Mouse (Mus musculus) gastrocnemius, postnatal 10 days (tissue): ENCODE measurements around the gene Pip4k2b. TPM values are rescaled to one million over a fixed set of nuclear protein-coding genes. Genes with fewer than 3 reads are reported as not detected.
A peak's percentile ranks its signal among the peaks of the same experiment; 100 is the strongest.
"Not testable (repeated sequence)": the region's sequence is repeated elsewhere in the genome, so short reads cannot be mapped to it uniquely, and the experiment has no call there.

Experiments used
- DNase-seq: peaks from one replicate; pipeline ENCODE4 v3.0.0; 2021; ENCODE audit warnings: mixed read lengths
- total RNA-seq, 2 experiments: library from RNA; stranded (reverse); gene quantifications; 2 replicates each; pipeline ENCODE4 v1.2.3; 2021

Gene Pip4k2b
- total RNA-seq, 2 experiments from 2014 or later, result 46.8 to 49.7 TPM

DNA sequence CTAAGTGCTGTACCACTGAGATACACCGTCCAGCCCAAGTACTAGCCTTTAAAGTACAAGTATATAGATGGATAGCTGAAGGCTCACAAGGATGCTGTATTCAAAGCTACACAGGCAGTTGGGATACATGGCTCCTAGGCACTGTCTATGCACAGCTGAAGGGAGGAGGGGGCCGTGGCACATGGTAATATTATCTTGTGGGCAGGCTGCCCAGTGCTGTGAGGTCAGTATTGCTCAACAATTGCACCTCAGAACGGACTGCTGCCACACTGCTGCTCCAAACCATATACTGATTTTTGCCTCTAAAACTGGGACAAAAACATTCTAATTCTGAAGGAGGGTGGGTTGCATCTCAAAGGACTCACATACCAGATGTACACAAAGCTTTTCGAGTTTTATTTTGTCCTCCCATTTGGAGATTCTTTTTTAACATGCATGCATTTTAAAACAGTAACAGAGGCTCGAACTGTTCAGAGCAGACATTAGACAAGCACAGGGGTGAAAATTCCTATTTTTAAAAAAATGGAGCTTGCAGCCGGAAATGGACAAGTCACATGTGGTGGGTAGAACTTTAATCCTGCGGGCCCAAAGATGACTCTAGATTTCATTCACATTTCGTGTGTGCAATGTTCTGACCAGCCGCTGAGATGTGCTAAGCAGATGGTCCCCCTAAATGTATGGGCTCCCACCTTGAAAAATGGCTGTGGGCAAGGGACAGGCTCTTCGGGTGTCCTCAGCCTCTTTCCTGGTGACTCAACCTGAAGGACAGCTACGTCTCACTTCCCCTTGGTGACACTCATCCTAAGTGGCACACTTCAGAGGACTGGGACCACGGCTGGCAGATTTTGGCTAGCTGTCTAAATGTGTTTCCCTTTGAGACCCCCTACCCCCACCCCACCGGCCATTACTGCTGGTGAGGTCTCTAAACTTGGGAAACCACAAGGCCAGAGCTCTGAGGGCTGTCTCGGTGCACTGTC, 29.4 kb downstream of the Pip4k2b start:
- DNase-seq, result peak; percentile 39

DNA sequence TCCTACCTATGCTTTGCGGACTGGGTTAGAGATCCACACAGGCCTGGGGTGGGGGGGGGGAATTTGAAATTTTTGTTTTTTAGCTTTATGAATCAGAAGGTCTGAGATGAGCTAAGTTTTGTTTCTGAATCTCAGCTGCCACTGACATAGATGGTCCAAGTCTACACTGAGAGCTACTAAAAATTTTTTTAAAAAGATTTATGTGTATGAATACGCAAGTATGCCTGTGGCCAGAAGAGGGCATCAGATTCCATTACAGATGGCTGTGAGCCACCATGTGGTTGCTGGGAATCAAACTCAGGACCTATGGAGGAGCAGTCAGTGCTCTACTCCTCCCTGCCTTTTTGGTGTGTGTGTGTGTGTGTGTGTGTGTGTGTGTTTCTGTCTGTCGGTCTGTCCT, 30.1 kb downstream of the Pip4k2b start:
- no peak for DNase-seq

DNA sequence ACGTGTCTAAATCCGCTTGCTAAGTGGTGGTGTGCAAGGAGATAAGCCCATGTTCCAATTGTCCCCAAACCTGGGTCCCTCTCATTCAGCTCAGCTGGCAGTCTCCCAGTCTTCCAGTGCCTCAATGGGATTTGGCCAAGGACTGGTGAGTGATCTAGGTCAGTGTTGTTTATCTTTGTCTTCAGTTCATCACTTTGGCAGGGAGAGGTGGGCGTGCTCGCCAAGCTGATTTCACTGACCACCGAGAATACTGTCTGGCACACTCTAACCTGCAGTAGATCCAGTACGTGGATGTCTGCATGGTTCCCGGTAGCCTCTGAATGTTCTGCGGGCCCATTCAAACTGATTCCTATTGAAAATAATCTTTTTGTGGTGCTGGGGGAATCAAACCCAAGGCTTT, 30.6 kb downstream of the Pip4k2b start:
- no peak for DNase-seq

DNA sequence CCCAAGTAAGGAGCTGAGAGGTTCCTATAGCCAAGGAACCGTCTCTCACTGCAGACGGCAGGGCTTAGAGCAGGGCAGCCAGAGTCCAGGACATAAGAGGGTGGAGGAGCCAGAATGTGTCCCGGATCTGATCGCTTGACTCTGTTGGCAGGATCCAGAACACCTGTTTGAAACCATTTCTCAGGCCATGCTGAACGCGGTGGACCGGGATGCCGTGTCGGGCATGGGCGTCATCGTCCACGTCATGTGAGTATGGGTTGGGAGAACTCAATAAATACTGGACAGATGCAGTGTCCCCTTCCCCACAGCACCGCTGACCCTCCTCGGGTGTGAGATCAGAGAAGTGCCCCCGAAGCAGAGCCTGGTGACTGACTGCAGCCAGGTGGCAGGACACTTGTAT, 32.2 kb downstream of the Pip4k2b start:
- DNase-seq, result no peak

DNA sequence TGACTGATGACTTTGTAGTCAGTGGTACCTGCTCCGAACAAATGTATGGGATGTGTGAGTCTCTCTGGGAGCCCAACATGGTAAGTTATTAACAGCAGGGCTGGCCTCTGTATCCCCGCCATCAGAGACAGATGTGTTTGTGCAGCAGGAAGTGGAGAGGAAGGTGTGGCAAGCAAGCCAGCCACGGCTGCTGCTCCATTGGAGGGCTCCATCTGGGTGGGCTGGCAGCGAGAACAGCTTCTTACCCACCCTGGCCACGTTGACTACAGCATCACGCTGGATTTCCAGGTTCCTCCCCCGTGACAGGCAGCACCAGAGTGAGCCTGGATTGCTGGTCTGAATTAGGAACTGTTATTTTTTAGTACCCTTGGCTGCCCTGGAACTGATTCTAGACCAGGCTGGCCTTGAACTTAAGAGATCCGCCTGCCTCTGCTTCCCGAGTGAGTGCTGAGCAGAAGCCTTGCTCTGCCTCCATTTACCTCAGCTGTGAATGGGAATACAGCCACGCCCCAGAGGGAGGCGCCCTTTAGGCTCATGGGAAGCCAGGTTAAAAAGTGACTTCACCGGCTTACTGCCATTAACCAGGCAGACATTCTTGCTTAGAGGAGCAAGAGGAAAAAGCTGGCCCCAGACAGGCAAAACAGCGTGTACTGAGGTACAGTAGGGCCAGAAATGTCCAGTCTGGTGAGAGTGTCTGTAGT, 33.2 kb downstream of the Pip4k2b start:
- no peak for DNase-seq

DNA sequence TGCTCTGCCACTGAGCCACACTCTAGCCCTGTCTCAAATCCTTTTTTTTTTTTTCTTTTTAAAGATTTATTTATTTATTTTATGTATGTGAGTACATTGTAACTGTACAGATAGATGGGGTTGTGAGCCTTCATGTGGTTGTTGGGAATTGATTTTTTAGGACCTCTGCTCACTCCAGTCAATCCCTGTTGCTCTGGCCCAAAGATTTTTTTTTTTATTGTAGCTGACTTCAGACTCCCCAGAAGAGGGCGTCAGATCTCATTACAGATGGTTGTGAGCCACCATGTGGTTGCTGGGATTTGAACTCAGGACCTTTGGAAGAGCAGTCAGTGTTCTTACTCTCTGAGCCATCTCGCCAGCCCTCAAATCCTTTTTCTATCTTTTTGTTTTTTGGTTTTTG, 34.4 kb downstream of the Pip4k2b start:
- DNase-seq, result not testable (repeated sequence)

DNA sequence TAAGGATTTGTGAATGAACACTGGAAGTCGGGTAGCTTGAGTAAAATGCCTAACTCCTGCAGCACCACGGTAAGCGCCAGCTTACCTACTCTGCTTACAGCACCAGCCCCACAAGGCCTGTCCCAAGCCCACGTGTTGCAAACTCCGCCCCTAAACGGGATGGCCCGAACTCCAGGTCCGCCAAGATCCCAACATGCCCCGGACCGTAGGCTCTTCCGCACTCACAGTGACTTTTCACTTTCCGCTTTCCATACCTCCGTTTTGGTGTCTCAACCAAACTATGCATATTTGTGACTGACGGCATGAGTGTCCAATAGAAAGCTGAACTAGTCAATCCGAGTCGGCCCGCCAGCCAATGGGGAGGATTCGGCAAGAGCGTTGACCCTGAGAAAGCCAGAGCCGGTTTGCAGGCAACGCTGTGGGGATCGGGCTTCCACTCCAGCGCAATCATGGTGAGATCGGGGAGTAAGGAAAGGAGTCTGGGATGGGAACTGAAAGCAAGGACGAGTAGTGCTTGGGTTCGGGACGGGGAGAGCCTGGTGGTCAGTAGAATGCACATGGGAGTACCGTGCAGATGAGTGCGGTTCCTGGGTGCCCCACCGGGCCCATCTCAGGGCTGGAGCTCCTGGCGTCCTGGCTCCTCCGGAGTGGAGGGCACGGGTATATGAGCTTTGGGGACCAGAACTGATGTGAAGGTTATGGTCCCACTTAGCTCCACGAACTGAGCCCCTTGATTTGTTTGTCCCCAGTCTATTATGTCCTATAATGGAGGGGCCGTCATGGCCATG, 41.3 kb downstream of the Pip4k2b start, which contains the start of gene Psmb3:
Psmb3 (plus strand) TSS at position 361 of the 788 bp plus-strand sequence.
- DNase-seq, result peak; percentile 95

DNA sequence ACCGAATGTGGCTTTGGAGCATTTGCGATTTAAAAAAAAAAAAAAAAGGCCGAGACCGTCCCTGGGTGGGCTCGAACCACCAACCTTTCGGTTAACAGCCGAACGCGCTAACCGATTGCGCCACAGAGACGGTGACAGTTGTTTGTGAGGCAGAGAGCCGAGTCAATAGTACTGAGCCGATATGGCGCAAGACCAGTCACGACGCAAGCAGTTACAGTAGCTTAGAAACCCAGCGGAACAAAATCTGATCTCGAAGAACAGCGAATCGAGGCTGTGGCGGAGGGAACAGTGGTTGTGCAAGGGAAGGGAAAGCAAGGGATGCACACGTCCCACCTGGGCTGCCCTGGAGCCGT, 42.1 kb downstream of the Pip4k2b start:
- DNase-seq, result peak; percentile 89

DNA sequence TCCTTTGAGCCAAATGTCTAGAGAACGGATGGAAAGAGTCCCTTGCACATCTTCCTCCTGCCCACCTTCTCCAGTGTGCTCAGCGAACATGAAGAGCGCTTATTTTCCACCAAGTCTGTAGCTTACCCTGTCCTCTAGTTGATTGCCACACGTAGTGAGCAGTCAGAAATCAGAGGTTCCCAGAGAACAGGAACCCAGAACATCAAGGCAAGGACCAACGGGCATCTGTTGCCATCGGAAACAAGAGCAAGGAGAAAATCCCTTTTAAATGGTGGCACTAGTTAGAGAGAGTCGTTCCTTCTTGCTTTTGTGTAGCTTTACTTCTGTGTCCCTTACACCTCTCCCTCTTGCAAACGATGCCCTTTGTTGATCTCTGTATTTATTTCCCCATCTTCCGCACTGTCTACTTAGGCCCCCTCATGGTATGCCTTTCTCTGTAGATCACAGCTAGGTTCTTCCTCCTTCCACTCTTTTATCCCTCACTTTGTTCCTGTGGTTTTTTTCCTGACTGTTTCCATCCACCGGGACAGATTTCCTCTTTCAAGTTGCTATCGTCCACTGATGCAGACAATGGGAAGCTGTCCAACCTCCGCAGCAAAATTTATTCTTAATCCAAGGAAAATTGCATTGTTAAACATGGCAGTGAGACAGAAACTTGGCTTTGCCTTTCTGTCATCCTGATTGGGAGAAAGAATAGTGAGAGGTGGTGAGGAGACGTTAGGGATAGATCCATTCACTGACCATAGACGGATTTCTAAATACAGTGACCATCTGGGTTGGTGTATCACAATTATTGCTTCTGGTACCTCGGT, 42.7 kb downstream of the Pip4k2b start:
- DNase-seq, result no peak

DNA sequence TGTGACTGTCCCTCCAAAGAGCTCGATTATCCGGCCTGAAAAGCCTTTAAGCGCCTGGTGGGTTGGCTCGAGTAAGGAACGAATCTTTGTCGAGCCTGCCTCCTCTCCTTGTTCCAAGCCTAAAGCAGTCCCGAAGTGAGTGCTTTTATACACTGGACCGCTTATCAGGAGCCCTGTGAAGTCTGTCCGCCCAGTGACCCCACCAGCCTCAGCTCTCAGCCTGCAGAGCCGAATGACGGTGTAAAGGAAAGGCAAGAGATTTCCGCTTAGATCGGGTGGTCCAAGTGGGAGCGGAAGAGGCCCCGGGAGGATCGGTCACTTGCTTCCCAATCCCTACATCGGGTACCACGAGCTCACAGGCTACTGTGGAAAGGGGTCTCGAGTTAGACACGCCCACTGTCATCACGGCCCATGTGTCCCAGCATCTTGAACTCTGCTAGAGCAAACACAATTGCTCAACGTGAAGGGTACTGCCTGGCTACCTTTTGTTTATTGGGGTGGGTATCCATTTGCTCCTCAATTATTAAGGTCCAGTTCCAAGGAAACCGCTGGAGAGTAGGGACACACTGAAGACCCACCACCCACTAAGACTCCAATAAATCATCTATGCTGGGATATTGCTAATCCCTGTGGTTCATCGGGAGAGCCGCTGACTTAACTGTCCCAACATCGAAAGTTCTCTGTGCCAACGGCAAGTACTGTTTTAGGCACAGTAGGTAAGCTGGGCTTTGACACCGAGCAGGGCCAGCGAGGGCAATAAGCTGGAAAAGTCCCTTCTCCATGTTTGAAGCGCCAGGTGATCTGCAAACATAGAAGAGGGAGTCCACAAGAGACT, 43.5 kb downstream of the Pip4k2b start:
- DNase-seq, result no peak

DNA sequence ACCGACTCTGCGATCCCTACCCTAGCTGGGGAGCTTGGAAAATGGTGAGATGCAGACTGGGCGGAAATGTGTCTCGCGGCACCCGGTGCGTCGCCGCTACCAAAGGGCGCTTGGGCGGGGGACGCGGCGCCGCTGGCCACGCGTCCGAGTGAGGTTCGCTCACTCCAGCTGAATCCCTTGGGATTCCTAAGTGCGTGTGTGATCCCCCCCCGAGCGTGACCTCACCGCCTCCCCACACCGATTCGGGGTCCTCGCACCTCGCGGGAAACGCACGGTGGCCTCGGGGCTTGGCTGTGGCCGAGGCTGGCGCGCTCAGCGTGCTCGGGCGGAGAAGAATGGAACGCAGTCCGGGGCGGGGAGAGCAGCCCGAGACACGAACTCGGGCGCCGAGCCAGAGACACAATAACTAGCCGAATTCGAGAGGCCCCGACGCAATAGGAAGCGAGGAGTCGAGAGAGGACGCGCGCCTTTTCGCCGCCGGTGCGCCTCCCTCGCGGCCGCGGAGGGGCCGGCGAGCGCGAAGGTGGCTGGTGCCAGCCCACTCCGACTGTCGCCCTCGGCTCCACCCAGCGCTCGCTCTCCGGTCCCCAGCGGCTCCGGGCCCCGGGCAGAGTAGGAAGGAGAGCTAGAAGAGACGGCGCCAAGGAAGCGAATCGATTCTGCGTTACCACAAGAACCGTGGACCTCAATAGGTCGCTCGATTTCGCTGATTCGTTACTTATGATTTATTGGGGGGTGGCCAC, 44.3 kb downstream of the Pip4k2b start, which contains the start of gene Pcgf2:
Pcgf2 (minus strand) TSS at position 495 of the 743 bp plus-strand sequence.
- peak; percentile 88 for DNase-seq

DNA sequence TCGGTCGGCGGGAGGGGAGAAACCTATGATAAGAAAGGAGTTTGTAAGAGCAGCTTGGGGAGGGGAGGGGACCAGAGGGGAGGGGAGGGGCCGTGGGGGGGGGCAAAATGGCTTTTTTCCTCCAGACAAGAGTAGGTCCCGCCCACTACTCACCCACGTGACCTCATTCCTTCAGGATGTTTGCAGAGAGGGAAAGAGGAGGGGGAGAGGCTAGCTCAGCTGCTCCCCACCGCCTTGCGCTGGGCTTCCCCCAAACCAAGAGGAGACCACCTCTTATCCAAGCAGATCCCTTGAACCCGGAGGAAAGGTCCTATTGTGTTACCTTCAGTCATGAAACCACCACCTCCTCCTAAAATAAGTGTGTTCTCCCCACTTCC, 44.9 kb downstream of the Pip4k2b start:
- DNase-seq, result peak; percentile 80

DNA sequence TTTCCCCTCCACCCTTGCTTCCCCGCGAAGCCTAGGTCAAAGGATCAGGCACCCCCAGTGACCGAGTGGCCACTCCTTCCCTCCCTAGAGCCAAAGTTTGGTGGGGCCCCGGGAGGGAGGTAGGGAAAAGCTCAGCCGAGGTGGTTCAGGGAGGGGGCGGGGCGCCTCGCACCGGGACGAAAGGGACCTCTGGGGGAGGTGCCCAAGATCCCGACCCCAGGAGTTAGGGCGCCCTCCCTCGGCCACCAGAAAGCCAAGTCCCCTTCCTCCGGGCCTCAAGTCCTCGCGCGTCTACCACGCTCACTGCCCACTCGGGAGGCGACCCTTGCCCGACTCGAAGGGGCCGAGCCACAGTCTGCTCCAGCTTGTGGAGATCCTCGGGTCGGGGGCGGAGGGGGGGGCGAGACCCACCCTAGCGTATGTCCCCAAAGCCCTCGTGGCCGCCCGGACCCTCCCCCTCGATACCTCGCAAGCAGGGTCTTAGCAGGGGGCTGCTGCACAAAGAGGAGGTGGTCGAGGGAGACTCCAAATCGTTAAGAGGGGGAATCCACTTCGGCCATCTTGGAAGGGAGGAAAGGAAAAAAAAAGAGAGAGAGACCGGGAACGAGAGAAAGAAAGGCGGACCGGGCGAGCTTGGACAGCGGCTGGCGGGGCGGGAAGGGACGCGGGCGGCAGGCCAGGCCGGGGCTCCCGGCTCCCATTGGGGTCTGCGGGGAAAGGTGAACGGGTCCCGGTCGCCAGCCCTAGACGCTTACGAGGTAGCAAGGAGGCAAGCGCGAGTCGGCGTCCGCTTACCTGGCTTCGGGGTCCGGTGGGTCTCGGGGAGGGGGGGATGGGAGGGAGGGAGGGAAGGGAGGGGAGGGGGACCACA, 45.5 kb downstream of the Pip4k2b start:
- DNase-seq, result peak; percentile 83

DNA sequence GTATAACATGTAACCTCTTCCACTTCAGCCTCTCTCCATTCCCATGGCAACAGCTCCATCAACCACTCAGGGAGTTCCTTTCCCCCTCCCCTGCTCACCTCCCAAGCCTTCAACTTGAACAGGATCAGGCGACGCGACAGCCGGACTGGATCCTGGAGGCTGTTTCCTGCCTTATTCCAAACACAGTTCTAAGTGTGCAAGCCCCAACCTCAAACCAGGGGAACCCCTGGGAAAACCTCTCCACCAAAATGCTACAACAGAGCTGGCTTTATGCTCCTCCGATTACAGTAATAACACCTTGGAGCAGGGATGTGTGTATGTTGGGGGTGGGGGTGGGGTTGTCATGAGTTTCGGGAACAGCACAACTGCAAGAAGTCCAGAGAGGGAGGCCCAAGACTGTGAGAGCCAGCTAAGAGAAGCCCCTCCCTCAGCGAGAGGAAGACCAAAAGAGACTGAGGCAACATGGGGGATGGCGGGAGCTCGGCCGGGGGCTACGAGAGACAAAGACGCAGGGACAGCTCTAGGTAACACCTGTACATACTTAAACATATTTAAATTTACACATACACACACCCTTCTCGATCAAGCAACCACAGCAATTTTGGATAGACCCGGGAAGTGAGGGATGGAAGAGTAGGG, 46.5 kb downstream of the Pip4k2b start:
- DNase-seq, result no peak

DNA sequence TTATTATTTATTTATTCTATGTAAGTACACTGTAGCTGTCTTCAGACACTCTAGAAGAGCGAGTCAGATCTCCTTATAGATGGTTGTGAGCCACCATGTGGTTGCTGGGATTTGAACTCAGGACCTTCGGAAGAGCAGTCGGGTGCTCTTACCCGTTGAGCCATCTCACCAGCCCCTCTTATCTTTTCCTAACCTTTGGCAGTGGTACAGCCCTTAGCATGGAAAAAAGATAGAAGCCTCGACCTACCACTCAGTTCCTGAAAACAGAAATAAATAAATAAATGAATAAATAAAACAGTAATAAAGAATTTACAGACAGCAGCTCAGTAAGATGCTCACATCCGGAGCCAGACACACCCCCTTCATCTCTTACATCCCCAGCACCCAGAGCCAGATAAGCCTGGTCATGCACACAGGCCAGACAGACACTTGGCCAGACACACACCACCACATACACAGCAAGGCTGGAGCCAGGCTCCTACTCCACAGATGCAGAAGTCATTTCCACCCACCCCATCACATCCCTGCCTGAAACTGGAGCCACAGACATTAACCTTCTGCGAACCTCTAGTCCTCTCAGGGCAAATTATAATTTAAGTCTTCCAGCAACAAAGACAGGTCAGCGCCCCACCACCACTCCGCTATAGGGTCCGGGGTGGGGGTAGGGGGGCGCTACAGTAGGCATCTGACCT, 47.2 kb downstream of the Pip4k2b start:
- DNase-seq, result no peak

DNA sequence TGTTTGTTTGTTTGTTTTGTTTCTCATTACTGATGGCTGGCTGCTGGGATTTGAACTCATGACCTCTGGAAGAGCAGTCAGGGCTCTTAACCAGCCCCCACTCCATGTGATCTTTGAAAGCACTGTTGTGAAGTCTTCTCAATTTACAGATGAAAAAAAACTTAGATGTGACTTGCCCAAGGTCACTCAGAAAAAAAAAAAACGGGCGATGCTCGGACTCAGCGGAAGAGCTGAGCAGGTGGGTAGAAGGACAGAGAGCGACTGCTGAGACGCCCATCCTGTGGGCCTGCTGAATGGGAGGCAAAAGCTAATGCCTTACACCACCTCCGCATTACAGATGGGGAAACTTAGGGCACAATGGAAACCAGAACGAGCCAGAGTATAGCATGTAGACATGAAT, 47.8 kb downstream of the Pip4k2b start:
- no peak for DNase-seq

DNA sequence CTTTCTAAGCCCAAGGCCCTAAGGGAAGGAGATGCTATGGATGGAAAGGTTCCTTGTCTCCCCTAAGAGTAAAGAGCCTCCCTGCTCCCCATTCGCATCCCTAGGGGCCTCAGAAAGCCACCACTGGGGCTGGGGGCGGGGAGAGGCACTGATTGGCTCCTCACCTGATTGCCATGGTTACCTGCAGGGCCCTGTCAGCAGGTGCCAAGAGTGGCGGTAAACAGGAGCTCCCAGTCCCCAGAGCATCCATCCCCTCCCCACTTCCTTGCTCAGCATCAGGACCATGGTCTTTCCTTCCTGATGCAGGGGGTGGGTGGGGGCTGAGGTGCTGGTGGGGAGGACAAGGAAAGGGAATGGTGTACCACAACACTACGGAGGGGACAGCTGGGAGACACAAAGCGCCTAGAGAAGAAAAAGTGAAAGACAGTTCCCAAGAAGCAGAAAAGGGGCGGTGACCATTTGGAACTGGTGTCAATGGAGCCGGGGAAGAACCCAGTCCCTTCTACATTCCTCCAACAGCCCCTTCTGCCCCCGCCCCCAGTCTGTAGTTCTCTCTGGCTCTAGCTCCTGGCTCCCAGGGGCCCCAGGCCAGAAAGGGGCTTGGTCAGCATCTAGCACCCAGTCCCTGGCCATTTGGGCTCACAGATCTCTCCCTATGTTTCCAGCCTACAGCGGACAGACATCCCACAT, 48.6 kb downstream of the Pip4k2b start:
- DNase-seq, result no peak
